ENCODE assay signal across 30 mouse cellular contexts in the genomic region with DNA sequence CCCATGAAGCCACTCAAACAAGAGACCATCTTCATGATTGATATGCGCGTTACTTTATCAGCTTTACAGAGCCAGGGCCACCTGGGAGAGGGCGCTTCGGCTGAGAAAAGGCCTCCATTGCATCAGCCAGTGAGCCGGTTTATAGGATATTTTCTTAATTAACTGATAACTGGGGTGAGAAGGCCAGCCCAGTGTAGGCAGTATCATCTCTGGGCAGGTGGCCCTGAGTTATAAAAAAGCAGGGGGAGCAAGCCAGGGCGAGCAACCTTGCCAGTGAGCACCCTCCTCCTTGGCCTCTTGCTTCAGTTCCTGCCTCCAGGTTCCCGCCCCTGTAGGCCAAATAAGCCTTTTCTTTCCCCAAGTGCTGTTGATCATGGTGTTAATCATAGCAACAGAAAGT.
DNase-seq lines count a peak whose midpoint lies in the region; ATAC-seq and TF ChIP-seq lines count a peak whose summit lies in the region.
"Had no signal": no experiment of that assay in that cellular context is flagged by ENCODE, and none has a peak within 500 bp of the region (broad histone marks: within the 10 kb centered on the region; RNA-seq: fewer than 3 reads in every experiment).

No protein-coding gene starts in this region.

- peak overlapping the region; percentile 54 for H3K27ac ChIP-seq in gastrocnemius, adult 2 months
- no peak overlapping the region for H3K27ac ChIP-seq in intestine, embryonic 16.5 days (ENCODE audit: low read length)
- H3K27ac ChIP-seq: embryonic facial prominence, embryonic 10.5 days; embryonic facial prominence, embryonic 13.5 days; forebrain, embryonic 12.5 days; heart, embryonic 15.5 days; hindbrain, embryonic 14.5 days; hindbrain, postnatal 0 days had no signal

- DNase-seq in heart, adult 11 months: peak; percentile 77
- no peak for DNase-seq in heart, postnatal 25 days (ENCODE audit: low spot score)
- peak; percentile 81 for DNase-seq in gastrocnemius, adult 2 months
- DNase-seq in gastrocnemius, postnatal 25 days: peak; percentile 61
- DNase-seq: adrenal gland, adult 2 months; adrenal gland, postnatal 14 days; B cell, adult 2 months; cerebellum, adult 11 months; cerebellum, adult 2 months; cerebellum, adult 9-11 months; cerebellum, postnatal 25 days; embryo, embryonic 11 days; heart, postnatal 10 days; heart, postnatal 4 days; kidney, adult 8-10 months had no signal

- no peak for TF ChIP-seq CTCF in gastrocnemius, adult 2 months (IDR thresholded peaks at IDR 0.05)

- no peaks in the 10 kb centered on the region for H3K9me3 ChIP-seq in intestine, embryonic 16.5 days (ENCODE audit: control insufficient read depth, low read length)
- H3K9me3 ChIP-seq: embryonic facial prominence, embryonic 10.5 days; embryonic facial prominence, embryonic 13.5 days; forebrain, embryonic 12.5 days; G1E; heart, embryonic 12.5 days; heart, embryonic 15.5 days had no signal

- WGBS in intestine, embryonic 16.5 days: 88% methylated on average over 7 of the region's 7 CpGs

- H3K9ac ChIP-seq in intestine, embryonic 16.5 days (ENCODE audit: low read depth, low read length): no peak overlapping the region
- H3K9ac ChIP-seq: embryonic facial prominence, embryonic 13.5 days; forebrain, embryonic 12.5 days; heart, embryonic 12.5 days; heart, embryonic 15.5 days; hindbrain, embryonic 14.5 days had no signal

- ATAC-seq in megakaryocyte, adult 5-6 weeks (ENCODE audit: poor library complexity, severe bottlenecking): no peak
- no peak for ATAC-seq in intestine, embryonic 16.5 days
- ATAC-seq: forebrain, embryonic 16.5 days; hindbrain, postnatal 0 days; inflammation-experienced regulatory T-cells, adult 6 months; intestine, postnatal 0 days had no signal

- H3K4me2 ChIP-seq in intestine, embryonic 16.5 days (ENCODE audit: low read depth, low read length): no peak overlapping the region
- H3K4me2 ChIP-seq: embryonic facial prominence, embryonic 13.5 days; forebrain, embryonic 12.5 days; heart, embryonic 12.5 days; heart, embryonic 15.5 days; hindbrain, embryonic 14.5 days had no signal

- H3K27me3 ChIP-seq in intestine, embryonic 16.5 days (replicated peaks; ENCODE audit: control insufficient read depth, insufficient read depth, low read length): no peaks in the 10 kb centered on the region
- H3K27me3 ChIP-seq: CH12.LX; embryonic facial prominence, embryonic 13.5 days; forebrain, embryonic 12.5 days; heart, embryonic 12.5 days; heart, embryonic 15.5 days had no signal

- intact Hi-C loops in heart, postnatal 25 days (cut with DNase I): no loop called here
- intact Hi-C loops in gastrocnemius, adult 2 months (cut with DNase I): no loop called here

- H3K4me1 ChIP-seq in intestine, embryonic 16.5 days (ENCODE audit: control insufficient read depth, insufficient read depth, low read length): no peaks in the 10 kb centered on the region
- H3K4me1 ChIP-seq: embryonic facial prominence, embryonic 13.5 days; forebrain, embryonic 12.5 days; heart, embryonic 12.5 days; heart, embryonic 15.5 days had no signal

- no peak overlapping the region for H3K4me3 ChIP-seq in gastrocnemius, adult 2 months
- no peak overlapping the region for H3K4me3 ChIP-seq in intestine, embryonic 16.5 days (ENCODE audit: low read length)
- H3K4me3 ChIP-seq: embryonic facial prominence, embryonic 10.5 days; embryonic facial prominence, embryonic 13.5 days; erythroblast, embryonic 14.5 days; forebrain, embryonic 12.5 days; heart, embryonic 12.5 days; heart, embryonic 15.5 days had no signal

- H3K36me3 ChIP-seq in intestine, embryonic 16.5 days (ENCODE audit: control insufficient read depth, insufficient read depth, low read length): peaks cover 8% of the 10 kb centered on the region; the same call in 1 of the 2 replicates
